Mouse (Mus musculus): ENCODE measurements around the gene Mrps12. TPM values are rescaled to one million over a fixed set of nuclear protein-coding genes. Genes with fewer than 3 reads are reported as not detected.
A peak's percentile ranks its signal among the peaks of the same experiment; 100 is the strongest.

Mrps12 gene
- polyA plus RNA-seq, 1 experiment from 2014 or later: 141 TPM

- ATAC-seq: no peak
- no peaks in the 10 kb centered on the region for H3K27me3 ChIP-seq (replicated peaks; ENCODE audit: control insufficient read depth, insufficient read depth, low read length)
- no peak overlapping the region for H3K27ac ChIP-seq (ENCODE audit: low read depth, low read length)
- no peak for DNase-seq (ENCODE audit: low spot score)
- H3K9ac ChIP-seq (ENCODE audit: low read length): no peak overlapping the region
- H3K4me3 ChIP-seq (ENCODE audit: low read depth, low read length): no peak overlapping the region
- peaks cover 15% of the 10 kb centered on the region; the same call in 1 of the 2 replicates for H3K36me3 ChIP-seq (ENCODE audit: control insufficient read depth, insufficient read depth, low read length)
- no peak overlapping the region for H3K4me2 ChIP-seq (ENCODE audit: low read length)
- WGBS: 93% methylated on average over 21 of the region's 21 CpGs
- peaks cover 9% of the 10 kb centered on the region; the same call in 1 of the 2 replicates for H3K4me1 ChIP-seq (ENCODE audit: control insufficient read depth, insufficient read depth, low read length)
- H3K9me3 ChIP-seq (replicated peaks; ENCODE audit: control insufficient read depth, low read length): no peaks in the 10 kb centered on the region
These were observed 1.8 kb downstream of the Mrps12 start for GRCm38 (mm10) chr7:28739829-28740228.

GRCm38 (mm10) chr7:28735701-28736100 lies 5.9 kb downstream of the Mrps12 start:
- H3K27me3 ChIP-seq (replicated peaks; ENCODE audit: control insufficient read depth, insufficient read depth, low read length): no peaks in the 10 kb centered on the region
- 79% methylated on average over 6 of the region's 6 CpGs for WGBS
- H3K4me1 ChIP-seq (ENCODE audit: control insufficient read depth, insufficient read depth, low read length): no peaks in the 10 kb centered on the region; the same call in 1 of the 2 replicates
- no peak overlapping the region for H3K4me3 ChIP-seq (ENCODE audit: low read depth, low read length)
- H3K36me3 ChIP-seq (ENCODE audit: control insufficient read depth, insufficient read depth, low read length): peaks cover 14% of the 10 kb centered on the region; the same call in 1 of the 2 replicates
- DNase-seq (ENCODE audit: low spot score) (no peak), ATAC-seq (no peak)
- H3K4me2 ChIP-seq (ENCODE audit: low read length): no peak overlapping the region
- H3K9ac ChIP-seq (ENCODE audit: low read length): no peak overlapping the region
- H3K9me3 ChIP-seq (replicated peaks; ENCODE audit: control insufficient read depth, low read length): no peaks in the 10 kb centered on the region
- no peak overlapping the region for H3K27ac ChIP-seq (ENCODE audit: low read depth, low read length)

- peak overlapping the region; percentile 41 for H3K4me3 ChIP-seq (ENCODE audit: low read depth, low read length)
- ATAC-seq (peak; percentile 37), DNase-seq (ENCODE audit: low spot score) (no peak)
- H3K4me1 ChIP-seq (ENCODE audit: control insufficient read depth, insufficient read depth, low read length): no peaks in the 10 kb centered on the region; the same call in 1 of the 2 replicates
- WGBS: 4% methylated on average over 11 of the region's 11 CpGs
- peaks cover 10% of the 10 kb centered on the region; the same call in 1 of the 2 replicates for H3K36me3 ChIP-seq (ENCODE audit: control insufficient read depth, insufficient read depth, low read length)
- peak overlapping the region; percentile 54 for H3K9ac ChIP-seq (ENCODE audit: low read length)
- no peaks in the 10 kb centered on the region for H3K27me3 ChIP-seq (replicated peaks; ENCODE audit: control insufficient read depth, insufficient read depth, low read length)
- no peaks in the 10 kb centered on the region for H3K9me3 ChIP-seq (replicated peaks; ENCODE audit: control insufficient read depth, low read length)
- no peak overlapping the region for H3K27ac ChIP-seq (ENCODE audit: low read depth, low read length)
- peak overlapping the region; percentile 64 for H3K4me2 ChIP-seq (ENCODE audit: low read length)
These were observed 8.4 kb downstream of the Mrps12 start for GRCm38 (mm10) chr7:28733211-28733610.

- H3K27me3 ChIP-seq (replicated peaks; ENCODE audit: control insufficient read depth, insufficient read depth, low read length): no peaks in the 10 kb centered on the region
- DNase-seq (ENCODE audit: low spot score): peak; percentile 80
- H3K36me3 ChIP-seq (ENCODE audit: control insufficient read depth, insufficient read depth, low read length): peaks cover 7% of the 10 kb centered on the region; the same call in 1 of the 2 replicates
- H3K4me1 ChIP-seq (ENCODE audit: control insufficient read depth, insufficient read depth, low read length): no peaks in the 10 kb centered on the region; the same call in 1 of the 2 replicates
- 3% methylated on average over 58 of the region's 58 CpGs for WGBS
- H3K4me2 ChIP-seq (ENCODE audit: low read length): peak overlapping the region; percentile 64
- peak overlapping the region; percentile 41 for H3K4me3 ChIP-seq (ENCODE audit: low read depth, low read length)
- peak; percentile 88 for ATAC-seq
- no peaks in the 10 kb centered on the region for H3K9me3 ChIP-seq (replicated peaks; ENCODE audit: control insufficient read depth, low read length)
- H3K27ac ChIP-seq (ENCODE audit: low read depth, low read length): no peak overlapping the region
- H3K9ac ChIP-seq (ENCODE audit: low read length): peak overlapping the region; percentile 54
These were observed 9.1 kb downstream of the Mrps12 start for GRCm38 (mm10) chr7:28732341-28733142.

- no peak overlapping the region for H3K27ac ChIP-seq (ENCODE audit: low read depth, low read length)
- no peak for DNase-seq (ENCODE audit: low spot score)
- H3K9me3 ChIP-seq (replicated peaks; ENCODE audit: control insufficient read depth, low read length): no peaks in the 10 kb centered on the region
- H3K36me3 ChIP-seq (ENCODE audit: control insufficient read depth, insufficient read depth, low read length): no peaks in the 10 kb centered on the region
- no peak overlapping the region for H3K4me3 ChIP-seq (ENCODE audit: low read depth, low read length)
- no peaks in the 10 kb centered on the region for H3K27me3 ChIP-seq (replicated peaks; ENCODE audit: control insufficient read depth, insufficient read depth, low read length)
- no peaks in the 10 kb centered on the region for H3K4me1 ChIP-seq (ENCODE audit: control insufficient read depth, insufficient read depth, low read length)
- ATAC-seq: no peak
- H3K9ac ChIP-seq (ENCODE audit: low read length): no peak overlapping the region
- H3K4me2 ChIP-seq (ENCODE audit: low read length): no peak overlapping the region
- WGBS: 62% methylated on average over 10 of the region's 10 CpGs
These were observed 13.8 kb downstream of the Mrps12 start for GRCm38 (mm10) chr7:28727649-28728340.

GRCm38 (mm10) chr7:28726600-28726999 lies 15.0 kb downstream of the Mrps12 start:
- no peak overlapping the region for H3K4me3 ChIP-seq (ENCODE audit: low read depth, low read length)
- H3K9ac ChIP-seq (ENCODE audit: low read length): no peak overlapping the region
- ATAC-seq (peak; percentile 75), DNase-seq (ENCODE audit: low spot score) (peak; percentile 90)
- no peaks in the 10 kb centered on the region for H3K27me3 ChIP-seq (replicated peaks; ENCODE audit: control insufficient read depth, insufficient read depth, low read length)
- H3K27ac ChIP-seq (ENCODE audit: low read depth, low read length): no peak overlapping the region
- H3K4me2 ChIP-seq (ENCODE audit: low read length): no peak overlapping the region
- H3K4me1 ChIP-seq (ENCODE audit: control insufficient read depth, insufficient read depth, low read length): no peaks in the 10 kb centered on the region
- no peaks in the 10 kb centered on the region for H3K9me3 ChIP-seq (replicated peaks; ENCODE audit: control insufficient read depth, low read length)
- no peaks in the 10 kb centered on the region for H3K36me3 ChIP-seq (ENCODE audit: control insufficient read depth, insufficient read depth, low read length)
- WGBS: 7% methylated on average over 14 of the region's 14 CpGs

GRCm38 (mm10) chr7:28724613-28725012 lies 17.0 kb downstream of the Mrps12 start:
- 86% methylated on average over 2 of the region's 2 CpGs for WGBS
- no peaks in the 10 kb centered on the region for H3K27me3 ChIP-seq (replicated peaks; ENCODE audit: control insufficient read depth, insufficient read depth, low read length)
- no peaks in the 10 kb centered on the region for H3K4me1 ChIP-seq (ENCODE audit: control insufficient read depth, insufficient read depth, low read length)
- no peaks in the 10 kb centered on the region for H3K36me3 ChIP-seq (ENCODE audit: control insufficient read depth, insufficient read depth, low read length)
- H3K9ac ChIP-seq (ENCODE audit: low read length): no peak overlapping the region
- H3K27ac ChIP-seq (ENCODE audit: low read depth, low read length): no peak overlapping the region
- ATAC-seq (no peak), DNase-seq (ENCODE audit: low spot score) (no peak)
- H3K9me3 ChIP-seq (replicated peaks; ENCODE audit: control insufficient read depth, low read length): no peaks in the 10 kb centered on the region
- no peak overlapping the region for H3K4me3 ChIP-seq (ENCODE audit: low read depth, low read length)
- H3K4me2 ChIP-seq (ENCODE audit: low read length): no peak overlapping the region

- H3K36me3 ChIP-seq (ENCODE audit: control insufficient read depth, insufficient read depth, low read length): no peaks in the 10 kb centered on the region
- no peak overlapping the region for H3K27ac ChIP-seq (ENCODE audit: low read depth, low read length)
- H3K4me3 ChIP-seq (ENCODE audit: low read depth, low read length): no peak overlapping the region
- ATAC-seq (no peak), DNase-seq (ENCODE audit: low spot score) (no peak)
- no peak overlapping the region for H3K9ac ChIP-seq (ENCODE audit: low read length)
- H3K27me3 ChIP-seq (replicated peaks; ENCODE audit: control insufficient read depth, insufficient read depth, low read length): no peaks in the 10 kb centered on the region
- no peaks in the 10 kb centered on the region for H3K4me1 ChIP-seq (ENCODE audit: control insufficient read depth, insufficient read depth, low read length)
- H3K4me2 ChIP-seq (ENCODE audit: low read length): no peak overlapping the region
- no peaks in the 10 kb centered on the region for H3K9me3 ChIP-seq (replicated peaks; ENCODE audit: control insufficient read depth, low read length)
- 95% methylated on average over 7 of the region's 7 CpGs for whole genome bisulfite sequencing
These were observed 19.5 kb downstream of the Mrps12 start for GRCm38 (mm10) chr7:28722079-28722478.

Data from forebrain, embryonic 14.5 days (tissue).